Mouse (Mus musculus): ENCODE results near the gene Taf5l. TPM values are rescaled to one million over a fixed set of nuclear protein-coding genes. Genes with fewer than 3 reads are reported as not detected.
"Not testable (repeated sequence)": the region's sequence is repeated elsewhere in the genome, so short reads cannot be mapped to it uniquely, and the experiment has no call there.

The Taf5l gene
- polyA plus RNA-seq, 1 experiment: 36.3 TPM

DNA sequence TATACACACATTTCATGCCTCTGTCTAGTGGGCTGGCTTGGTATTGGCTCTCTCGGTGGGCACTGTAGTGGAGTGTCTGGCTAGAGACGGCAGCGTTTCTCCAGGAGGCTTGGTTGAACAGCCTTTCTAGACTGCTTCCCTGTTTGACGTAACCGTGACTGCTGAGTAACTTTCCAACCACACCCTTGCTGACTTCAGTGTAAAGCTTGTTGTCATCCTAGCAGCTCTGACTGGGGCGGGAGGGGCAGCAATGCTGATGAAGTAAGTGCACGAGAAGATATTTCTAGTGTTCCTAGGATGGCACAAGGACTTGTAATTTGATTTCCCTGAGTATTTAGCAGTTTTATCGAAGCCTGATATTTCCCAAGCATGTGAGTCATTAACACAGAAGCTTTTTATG, 24.7 kb upstream of the Taf5l start:
- no peak for TF ChIP-seq CTCF (IDR thresholded peaks at IDR 0.05; ENCODE audit: borderline replicate concordance, insufficient read depth, low read length)
- no peak for TF ChIP-seq POLR2A (IDR thresholded peaks at IDR 0.05; ENCODE audit: low read depth, low read length)
- no peak overlapping the region for H3K27ac ChIP-seq (ENCODE audit: insufficient read depth, low read length)
- no peak overlapping the region for H3K4me3 ChIP-seq (ENCODE audit: insufficient read depth, low read length)
- no peaks in the 10 kb centered on the region for H3K4me1 ChIP-seq (ENCODE audit: control insufficient read depth, insufficient read depth, low read length)

GRCm38 (mm10) chr8:124044931-124045330, 23.7 kb upstream of the Taf5l start:
- H3K27ac ChIP-seq (ENCODE audit: insufficient read depth, low read length): no peak overlapping the region
- TF ChIP-seq CTCF (IDR thresholded peaks at IDR 0.05; ENCODE audit: borderline replicate concordance, insufficient read depth, low read length) (no peak), POLR2A (IDR thresholded peaks at IDR 0.05; ENCODE audit: low read depth, low read length) (no peak)
- no peaks in the 10 kb centered on the region for H3K4me1 ChIP-seq (ENCODE audit: control insufficient read depth, insufficient read depth, low read length)
- no peak overlapping the region for H3K4me3 ChIP-seq (ENCODE audit: insufficient read depth, low read length)

GRCm38 (mm10) chr8:124044421-124044820, 23.2 kb upstream of the Taf5l start:
- H3K4me3 ChIP-seq (ENCODE audit: insufficient read depth, low read length): no peak overlapping the region
- H3K4me1 ChIP-seq (ENCODE audit: control insufficient read depth, insufficient read depth, low read length): no peaks in the 10 kb centered on the region
- no peak overlapping the region for H3K27ac ChIP-seq (ENCODE audit: insufficient read depth, low read length)
- TF ChIP-seq CTCF (IDR thresholded peaks at IDR 0.05; ENCODE audit: borderline replicate concordance, insufficient read depth, low read length) (no peak), POLR2A (IDR thresholded peaks at IDR 0.05; ENCODE audit: low read depth, low read length) (no peak)

- no peak for TF ChIP-seq CTCF (IDR thresholded peaks at IDR 0.05; ENCODE audit: borderline replicate concordance, insufficient read depth, low read length)
- TF ChIP-seq POLR2A (IDR thresholded peaks at IDR 0.05; ENCODE audit: low read depth, low read length): no peak
- Histone ChIP-seq H3K4me3 (ENCODE audit: insufficient read depth, low read length) (no peak overlapping the region), H3K27ac (ENCODE audit: insufficient read depth, low read length) (no peak overlapping the region), H3K4me1 (ENCODE audit: control insufficient read depth, insufficient read depth, low read length) (no peaks in the 10 kb centered on the region)
Observed at GRCm38 (mm10) chr8:124042201-124042600, 21.0 kb upstream of the Taf5l start.

GRCm38 (mm10) chr8:124039351-124039750, 18.2 kb upstream of the Taf5l start:
- no peak overlapping the region for H3K4me3 ChIP-seq (ENCODE audit: insufficient read depth, low read length)
- H3K4me1 ChIP-seq (ENCODE audit: control insufficient read depth, insufficient read depth, low read length): no peaks in the 10 kb centered on the region
- no peak overlapping the region for H3K27ac ChIP-seq (ENCODE audit: insufficient read depth, low read length)
- TF ChIP-seq POLR2A (IDR thresholded peaks at IDR 0.05; ENCODE audit: low read depth, low read length): no peak
- TF ChIP-seq CTCF (IDR thresholded peaks at IDR 0.05; ENCODE audit: borderline replicate concordance, insufficient read depth, low read length): no peak

GRCm38 (mm10) chr8:124038121-124038520, 16.9 kb upstream of the Taf5l start:
- Histone ChIP-seq H3K4me3 (ENCODE audit: insufficient read depth, low read length) (no peak overlapping the region), H3K27ac (ENCODE audit: insufficient read depth, low read length) (no peak overlapping the region), H3K4me1 (ENCODE audit: control insufficient read depth, insufficient read depth, low read length) (no peaks in the 10 kb centered on the region)
- no peak for TF ChIP-seq CTCF (IDR thresholded peaks at IDR 0.05; ENCODE audit: borderline replicate concordance, insufficient read depth, low read length)
- TF ChIP-seq POLR2A (IDR thresholded peaks at IDR 0.05; ENCODE audit: low read depth, low read length): no peak

GRCm38 (mm10) chr8:124033400-124033799, 12.2 kb upstream of the Taf5l start:
- TF ChIP-seq CTCF (IDR thresholded peaks at IDR 0.05; ENCODE audit: borderline replicate concordance, insufficient read depth, low read length): no peak
- no peak for TF ChIP-seq POLR2A (IDR thresholded peaks at IDR 0.05; ENCODE audit: low read depth, low read length)

GRCm38 (mm10) chr8:124027831-124028230, 6.6 kb upstream of the Taf5l start:
- TF ChIP-seq CTCF (IDR thresholded peaks at IDR 0.05; ENCODE audit: borderline replicate concordance, insufficient read depth, low read length) (no peak), POLR2A (IDR thresholded peaks at IDR 0.05; ENCODE audit: low read depth, low read length) (no peak)

More at GRCm38 (mm10) chr8:124033400-124033799, 12.2 kb upstream of the Taf5l start:
- Histone ChIP-seq H3K4me1 (ENCODE audit: control insufficient read depth, insufficient read depth, low read length) (no peaks in the 10 kb centered on the region), H3K4me3 (ENCODE audit: insufficient read depth, low read length) (no peak overlapping the region), H3K27ac (ENCODE audit: insufficient read depth, low read length) (no peak overlapping the region)

GRCm38 (mm10) chr8:124026265-124026664, 5.1 kb upstream of the Taf5l start:
- not testable (repeated sequence) for H3K4me1 ChIP-seq (ENCODE audit: control insufficient read depth, insufficient read depth, low read length); H3K4me3 ChIP-seq (ENCODE audit: insufficient read depth, low read length); H3K27ac ChIP-seq (ENCODE audit: insufficient read depth, low read length)

More at GRCm38 (mm10) chr8:124027831-124028230, 6.6 kb upstream of the Taf5l start:
- no peak overlapping the region for H3K27ac ChIP-seq (ENCODE audit: insufficient read depth, low read length)
- no peak overlapping the region for H3K4me3 ChIP-seq (ENCODE audit: insufficient read depth, low read length)
- no peaks in the 10 kb centered on the region for H3K4me1 ChIP-seq (ENCODE audit: control insufficient read depth, insufficient read depth, low read length)

DNA sequence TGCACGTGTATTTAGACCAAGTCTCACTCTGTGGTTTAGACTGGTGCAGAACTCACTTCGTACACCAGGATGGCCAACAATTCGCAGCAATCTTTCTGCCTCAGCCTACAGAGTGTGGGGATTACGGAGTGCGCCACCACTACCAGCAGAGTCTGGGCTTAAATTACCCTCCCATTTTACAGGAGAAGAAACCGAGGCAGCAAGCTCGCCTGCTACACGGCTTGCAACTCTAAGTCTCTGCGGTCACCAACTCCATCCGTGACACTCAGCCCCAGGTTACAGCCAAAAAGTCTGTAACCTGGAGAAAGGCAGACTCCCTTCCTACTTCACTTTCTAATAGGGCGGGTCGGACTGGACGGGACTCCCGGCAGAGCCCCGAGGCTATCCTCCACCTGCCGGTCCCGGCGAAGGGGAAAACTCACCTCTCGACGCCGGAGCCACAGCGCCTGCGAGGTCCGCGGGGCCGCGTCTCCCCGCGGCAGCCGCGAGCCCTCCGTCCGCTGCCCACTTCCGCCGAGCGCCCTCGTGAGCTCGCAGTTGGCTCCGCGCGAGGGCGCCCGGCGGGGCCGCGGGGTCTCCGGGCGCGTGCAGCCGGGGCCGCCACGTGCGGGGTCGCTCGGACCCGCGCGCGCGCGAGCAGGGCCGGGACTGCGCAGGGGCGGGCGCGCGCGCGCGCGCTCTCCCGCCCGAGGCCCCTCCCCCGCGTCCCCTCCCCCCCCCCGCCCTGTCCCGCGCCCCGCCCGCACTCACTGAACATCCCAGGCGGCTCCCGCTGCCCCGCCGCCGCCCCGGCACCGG, 559 bp downstream of the Taf5l start:
- H3K4me1 ChIP-seq (ENCODE audit: control insufficient read depth, insufficient read depth, low read length): peaks cover 16% of the 10 kb centered on the region
- no peak for TF ChIP-seq POLR2A (IDR thresholded peaks at IDR 0.05; ENCODE audit: low read depth, low read length)
- no peak for TF ChIP-seq CTCF (IDR thresholded peaks at IDR 0.05; ENCODE audit: borderline replicate concordance, insufficient read depth, low read length)
- H3K4me3 ChIP-seq (ENCODE audit: insufficient read depth, low read length): peak overlapping the region; percentile 88
- H3K27ac ChIP-seq (ENCODE audit: insufficient read depth, low read length): peak overlapping the region; percentile 63
